Mouse (Mus musculus) hindbrain, embryonic 15.5 days (tissue): Measurements from ENCODE around the gene Usf3. TPM values are rescaled to one million over a fixed set of nuclear protein-coding genes. Genes with fewer than 3 reads are reported as not detected.

Experiments
- polyA plus RNA-seq: library from polyadenylated mRNA; unstranded; fragments of >200 nt; fragmentation: Nextera tagmentation; extraction: Ambion mirVana; gene quantifications from 2 replicates; pipeline ENCODE4 v1.2.1, GENCODE M21; 2015

The Usf3 gene
- polyA plus RNA-seq, 1 experiment from 2014 or later = 2.4 TPM

Other genes starting within 250 kb of the Usf3 start
- 16.6 and 19.5 TPM in 2 replicates for gene Qtrt2, start 246.4 kb upstream of the Usf3 start, polyA plus RNA-seq
- 3.6 and 3.8 TPM in 2 replicates for gene Zdhhc23, start 193.5 kb upstream of the Usf3 start, polyA plus RNA-seq
- 3.4 and 3.5 TPM in 2 replicates for gene Gramd1c, start 109.9 kb upstream of the Usf3 start, polyA plus RNA-seq
- gene Atp6v1a, start 33.5 kb upstream of the Usf3 start, polyA plus RNA-seq = 129 and 131 TPM in 2 replicates
- gene Naa50, start 33.4 kb upstream of the Usf3 start, polyA plus RNA-seq = 62.4 and 64.9 TPM in 2 replicates
- 13.6 and 15.3 TPM in 2 replicates for gene Sidt1, start 159.9 kb downstream of the Usf3 start, polyA plus RNA-seq
- 11.9 and 15.8 TPM in 2 replicates for gene Spice1, start 173.9 kb downstream of the Usf3 start, polyA plus RNA-seq
- gene Cfap44, start 221.6 kb downstream of the Usf3 start, polyA plus RNA-seq = 5.1 and 5.8 TPM in 2 replicates